Mouse (Mus musculus): ENCODE measurements around the gene Steap2. TPM values are rescaled to one million over a fixed set of nuclear protein-coding genes. Genes with fewer than 3 reads are reported as not detected.

The Steap2 gene
- 7.8 and 9.5 TPM in 2 replicates for polyA plus RNA-seq (2015; fragmentation: Nextera tagmentation; extraction: Ambion mirVana)

DNA sequence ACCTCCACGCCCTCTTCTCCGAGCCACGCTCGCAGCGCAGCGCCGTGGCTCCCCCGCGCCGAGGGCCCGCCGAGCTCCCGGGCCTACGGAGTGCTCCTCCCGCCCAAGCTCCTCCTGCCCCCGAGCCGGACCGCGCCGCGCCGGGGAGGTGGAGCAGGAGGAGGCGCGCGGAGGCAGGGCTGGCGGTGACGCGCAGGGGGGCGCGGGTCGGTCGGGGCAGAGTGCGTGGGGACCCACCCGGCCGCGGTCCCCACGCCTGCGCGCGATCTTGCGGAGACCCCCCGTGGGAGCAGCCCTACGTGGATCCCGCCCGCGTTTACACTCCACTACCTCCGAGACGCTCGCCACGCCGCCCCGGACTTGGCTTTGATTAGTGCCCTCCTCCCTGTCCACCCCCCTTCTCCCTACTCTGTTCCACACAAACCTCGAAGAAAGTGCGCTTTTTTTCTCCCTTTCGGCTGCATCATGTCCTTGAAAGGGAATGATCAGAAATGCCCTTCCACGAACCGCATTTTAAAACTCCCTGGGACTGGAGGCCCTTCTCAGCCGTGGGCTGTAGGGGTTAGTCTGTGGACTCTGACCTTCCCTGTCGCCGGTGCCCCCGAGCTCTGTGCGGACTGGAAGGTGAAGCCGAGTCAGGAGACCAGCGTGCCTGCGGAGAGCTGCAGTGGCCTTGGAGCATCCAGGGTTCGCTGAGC is at the start of gene Steap2:
TSS of gene Steap2 (minus strand) at position 623 of the 698 bp plus-strand sequence.
- 1% methylated on average over 66 of the region's 66 CpGs for WGBS
- H3K27me3 ChIP-seq (replicated peaks), result no peaks in the 10 kb centered on the region
- peak within 1 kb of the TSS; percentile 65 for H3K27ac ChIP-seq
- H3K36me3 ChIP-seq, result no peaks in the 10 kb centered on the region
- peak within 1 kb of the TSS; percentile 86 for H3K4me3 ChIP-seq (replicated peaks)
- H3K9ac ChIP-seq, result peak within 1 kb of the TSS; percentile 80
- H3K4me2 ChIP-seq (replicated peaks), result peak within 1 kb of the TSS; percentile 84
- H3K9me3 ChIP-seq, result no peaks in the 10 kb centered on the region
- ATAC-seq, result peak; percentile 96
- H3K4me1 ChIP-seq (replicated peaks), result 0 out of 2 replicates have a peak, but pooled peaks cover 2% of the 10 kb centered on the region

DNA sequence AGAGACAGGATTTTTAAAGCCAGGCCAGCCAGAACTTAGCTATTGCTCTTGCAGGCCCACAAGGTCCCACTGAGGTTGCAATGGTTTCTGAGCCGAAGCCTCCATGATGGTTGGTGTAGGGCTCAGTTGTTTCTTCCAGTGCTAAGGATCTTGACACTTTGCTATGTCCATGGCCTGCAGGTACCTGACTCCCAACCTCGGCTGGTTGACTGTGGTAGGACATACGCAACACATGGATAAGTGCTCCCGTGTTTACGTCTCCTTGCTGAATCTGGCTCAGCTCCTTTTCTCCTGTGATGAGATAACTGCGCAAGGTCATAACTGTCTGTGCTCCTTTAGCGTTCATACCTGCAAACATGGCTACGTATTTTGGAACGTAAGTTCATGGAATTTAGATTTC is 40.1 kb upstream of the Steap2 start:
- 93% methylated on average over 9 of the region's 9 CpGs for WGBS
- no peaks in the 10 kb centered on the region for H3K27me3 ChIP-seq (replicated peaks)
- no peak for ATAC-seq
- H3K36me3 ChIP-seq, result no peaks in the 10 kb centered on the region
- H3K4me1 ChIP-seq (replicated peaks), result no peaks in the 10 kb centered on the region
- H3K9ac ChIP-seq, result no peak overlapping the region
- H3K4me3 ChIP-seq (replicated peaks), result no peak overlapping the region
- no peak overlapping the region for H3K27ac ChIP-seq
- H3K9me3 ChIP-seq, result no peaks in the 10 kb centered on the region
- H3K4me2 ChIP-seq (replicated peaks), result no peak overlapping the region

- no peaks in the 10 kb centered on the region for H3K36me3 ChIP-seq
- 58% methylated on average over 2 of the region's 2 CpGs for WGBS
- no peaks in the 10 kb centered on the region for H3K4me1 ChIP-seq (replicated peaks)
- no peak overlapping the region for H3K4me3 ChIP-seq (replicated peaks)
- no peaks in the 10 kb centered on the region for H3K27me3 ChIP-seq (replicated peaks)
- H3K9me3 ChIP-seq, result no peaks in the 10 kb centered on the region
- H3K4me2 ChIP-seq (replicated peaks), result no peak overlapping the region
- ATAC-seq, result peak; percentile 87
- H3K27ac ChIP-seq, result no peak overlapping the region
- no peak overlapping the region for H3K9ac ChIP-seq
Measured at GRCm38 (mm10) chr5:5732858-5733257, 38.5 kb upstream of the Steap2 start.

DNA sequence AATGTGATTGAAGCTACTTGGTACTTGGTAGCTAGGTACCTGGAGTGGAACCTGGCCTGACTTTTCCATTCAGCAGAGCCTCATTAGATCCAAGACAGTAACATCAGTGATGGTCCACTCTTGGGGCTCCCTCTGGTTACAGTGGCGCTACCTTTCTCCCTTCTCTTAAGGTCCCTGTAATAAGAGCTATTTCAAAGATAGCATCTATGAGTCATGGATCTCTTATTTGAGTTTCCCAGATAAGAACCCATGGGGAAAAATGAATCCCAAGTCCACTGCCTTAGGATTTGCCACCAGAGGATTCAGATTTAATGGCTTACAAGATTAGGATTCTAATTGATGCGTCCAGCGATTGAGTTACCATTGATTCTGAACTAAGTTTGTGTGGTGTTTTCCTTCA is 37.8 kb upstream of the Steap2 start:
- H3K9me3 ChIP-seq, result no peaks in the 10 kb centered on the region
- no peaks in the 10 kb centered on the region for H3K27me3 ChIP-seq (replicated peaks)
- no peak overlapping the region for H3K4me2 ChIP-seq (replicated peaks)
- no peak overlapping the region for H3K9ac ChIP-seq
- no peak overlapping the region for H3K4me3 ChIP-seq (replicated peaks)
- ATAC-seq, result peak; percentile 58
- 80% methylated on average over 3 of the region's 3 CpGs for WGBS
- H3K36me3 ChIP-seq, result no peaks in the 10 kb centered on the region
- no peaks in the 10 kb centered on the region for H3K4me1 ChIP-seq (replicated peaks)
- H3K27ac ChIP-seq, result no peak overlapping the region

DNA sequence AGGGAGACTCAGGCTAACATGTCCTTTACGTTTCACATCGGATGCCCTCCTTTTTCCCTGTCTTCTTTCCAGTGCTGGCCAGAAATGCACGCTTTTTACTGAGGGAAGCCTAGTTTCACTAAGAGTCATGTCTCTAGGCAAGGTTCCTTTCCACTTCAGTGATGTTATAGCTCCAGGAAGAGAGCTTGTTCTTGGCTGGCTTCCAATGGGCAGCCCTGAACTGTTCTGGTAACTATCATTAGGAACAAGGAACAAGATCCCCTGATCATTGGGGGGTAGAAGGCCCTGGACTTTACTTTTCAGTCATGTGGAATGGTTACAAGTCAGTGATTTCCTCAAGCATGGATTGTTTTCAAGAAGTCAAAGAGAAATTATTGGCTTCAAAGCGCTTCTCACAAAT is 35.5 kb upstream of the Steap2 start:
- Histone ChIP-seq H3K4me1 (replicated peaks) (no peaks in the 10 kb centered on the region), H3K27ac (no peak overlapping the region), H3K4me3 (replicated peaks) (no peak overlapping the region), H3K27me3 (replicated peaks) (no peaks in the 10 kb centered on the region), H3K9me3 (no peaks in the 10 kb centered on the region), H3K36me3 (no peaks in the 10 kb centered on the region), H3K4me2 (replicated peaks) (no peak overlapping the region), H3K9ac (no peak overlapping the region)
- ATAC-seq, result no peak
- WGBS, result 84% methylated on average over 4 of the region's 4 CpGs

GRCm38 (mm10) chr5:5722217-5722616 is 27.8 kb upstream of the Steap2 start:
- no peak overlapping the region for H3K9ac ChIP-seq
- no peaks in the 10 kb centered on the region for H3K4me1 ChIP-seq (replicated peaks)
- H3K4me2 ChIP-seq (replicated peaks), result no peak overlapping the region
- no peaks in the 10 kb centered on the region for H3K9me3 ChIP-seq
- H3K27me3 ChIP-seq (replicated peaks), result no peaks in the 10 kb centered on the region
- H3K27ac ChIP-seq, result no peak overlapping the region
- no peak overlapping the region for H3K4me3 ChIP-seq (replicated peaks)
- peak; percentile 77 for ATAC-seq
- no peaks in the 10 kb centered on the region for H3K36me3 ChIP-seq
- WGBS, result 62% methylated on average over 7 of the region's 7 CpGs

DNA sequence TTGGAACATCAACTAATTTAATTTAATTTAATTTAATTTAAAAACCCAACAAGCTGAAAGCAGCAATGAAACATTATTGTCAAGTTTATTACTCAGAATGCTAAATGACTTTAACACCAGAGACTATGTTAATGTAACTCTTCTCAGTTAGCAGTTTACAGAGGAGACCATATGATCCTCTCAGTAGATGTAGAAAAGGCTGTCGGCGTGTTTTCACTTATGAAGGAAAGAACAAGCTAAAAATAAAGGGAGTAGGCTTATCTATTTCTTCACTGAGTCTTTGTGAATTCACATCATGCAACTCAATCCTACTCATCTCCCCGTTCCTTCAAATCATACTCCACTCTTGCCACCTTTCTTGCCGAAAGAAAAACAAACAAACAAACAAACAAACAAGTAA is 16.7 kb upstream of the Steap2 start:
- ATAC-seq, result no peak
- no peaks in the 10 kb centered on the region for H3K9me3 ChIP-seq
- no peak overlapping the region for H3K4me2 ChIP-seq (replicated peaks)
- no peak overlapping the region for H3K27ac ChIP-seq
- no peaks in the 10 kb centered on the region for H3K36me3 ChIP-seq
- WGBS, result 69% methylated on average over 4 of the region's 4 CpGs
- H3K9ac ChIP-seq, result no peak overlapping the region
- H3K27me3 ChIP-seq (replicated peaks), result no peaks in the 10 kb centered on the region
- no peak overlapping the region for H3K4me3 ChIP-seq (replicated peaks)
- 0 out of 2 replicates have a peak, but pooled peaks cover 5% of the 10 kb centered on the region for H3K4me1 ChIP-seq (replicated peaks)

DNA sequence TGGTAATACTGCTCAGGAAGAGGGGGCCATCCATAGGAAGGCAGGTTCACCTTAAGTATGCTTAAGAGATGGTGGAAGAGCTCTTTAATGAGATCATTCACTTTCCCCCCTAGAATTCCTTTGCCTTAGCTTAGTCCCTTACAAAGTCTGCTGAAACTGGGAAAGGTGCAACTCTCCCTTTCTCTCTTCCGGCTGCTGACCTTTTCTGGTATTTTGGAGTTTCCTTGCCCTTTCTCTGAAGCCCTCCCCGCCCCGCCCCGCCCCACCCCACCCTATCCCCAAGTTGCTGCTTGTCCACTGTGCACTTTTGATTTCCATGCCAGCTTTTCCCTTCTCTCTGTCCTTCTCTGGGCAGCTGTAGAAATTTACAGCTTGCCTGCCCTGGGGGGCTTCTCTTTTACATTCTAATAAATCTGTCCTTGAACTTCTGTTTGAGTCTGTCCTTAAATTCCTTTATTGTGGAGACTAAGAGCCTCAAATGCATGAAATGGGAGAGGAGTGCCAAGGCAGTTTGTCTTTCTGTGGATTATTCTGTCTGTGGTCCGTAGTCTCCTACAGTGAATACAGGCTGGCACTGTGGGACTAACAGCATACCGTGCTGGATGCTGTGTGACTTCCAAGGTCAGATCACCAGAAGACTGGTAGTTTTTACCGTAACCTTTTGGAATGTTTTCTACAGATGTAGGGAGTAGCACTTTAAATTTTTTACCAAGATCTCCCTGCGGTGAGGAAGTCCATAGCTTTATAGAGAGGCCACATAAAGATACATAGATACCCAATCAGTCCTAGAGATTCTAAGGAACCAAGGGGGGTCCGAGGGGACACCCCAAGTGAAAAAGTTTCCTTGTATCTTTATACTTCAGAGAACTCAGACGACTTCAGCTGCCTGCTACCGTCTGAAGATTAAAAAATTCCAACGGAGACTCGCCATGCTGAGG is 13.2 kb upstream of the Steap2 start:
- H3K27me3 ChIP-seq (replicated peaks), result no peaks in the 10 kb centered on the region
- peak overlapping the region; percentile 39 for H3K4me2 ChIP-seq (replicated peaks)
- no peaks in the 10 kb centered on the region for H3K9me3 ChIP-seq
- no peak overlapping the region for H3K27ac ChIP-seq
- WGBS, result 39% methylated on average over 13 of the region's 13 CpGs
- 0 out of 2 replicates have a peak, but pooled peaks cover 5% of the 10 kb centered on the region for H3K4me1 ChIP-seq (replicated peaks)
- H3K4me3 ChIP-seq (replicated peaks), result no peak overlapping the region
- no peak overlapping the region for H3K9ac ChIP-seq
- peak; percentile 63 for ATAC-seq
- no peaks in the 10 kb centered on the region for H3K36me3 ChIP-seq

DNA sequence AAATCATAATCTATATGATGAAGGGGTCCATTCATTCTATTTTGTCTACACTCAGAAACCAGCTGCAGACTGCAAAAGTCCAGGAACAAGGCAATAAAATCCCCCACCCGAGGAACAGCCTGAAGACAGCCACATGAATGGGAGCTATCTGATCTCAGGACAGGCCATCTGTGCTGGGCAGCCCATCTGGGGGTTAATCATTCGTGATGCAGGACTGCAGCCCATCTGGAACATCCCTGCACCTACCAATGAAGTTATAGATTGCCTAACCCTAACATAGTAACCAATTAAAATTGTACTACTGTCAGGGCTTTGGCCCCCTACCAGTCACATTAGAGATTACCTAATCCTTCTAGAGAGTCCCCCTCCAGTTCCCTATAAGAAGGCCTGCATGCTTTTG is 10.6 kb upstream of the Steap2 start:
- WGBS, result 28% methylated on average over 2 of the region's 2 CpGs
- no peak overlapping the region for H3K9ac ChIP-seq
- 0 out of 2 replicates have a peak, but pooled peaks cover 5% of the 10 kb centered on the region for H3K4me1 ChIP-seq (replicated peaks)
- no peak overlapping the region for H3K4me3 ChIP-seq (replicated peaks)
- H3K27me3 ChIP-seq (replicated peaks), result no peaks in the 10 kb centered on the region
- H3K9me3 ChIP-seq, result no peaks in the 10 kb centered on the region
- no peak overlapping the region for H3K27ac ChIP-seq
- H3K4me2 ChIP-seq (replicated peaks), result no peak overlapping the region
- ATAC-seq, result no peak
- H3K36me3 ChIP-seq, result no peaks in the 10 kb centered on the region

DNA sequence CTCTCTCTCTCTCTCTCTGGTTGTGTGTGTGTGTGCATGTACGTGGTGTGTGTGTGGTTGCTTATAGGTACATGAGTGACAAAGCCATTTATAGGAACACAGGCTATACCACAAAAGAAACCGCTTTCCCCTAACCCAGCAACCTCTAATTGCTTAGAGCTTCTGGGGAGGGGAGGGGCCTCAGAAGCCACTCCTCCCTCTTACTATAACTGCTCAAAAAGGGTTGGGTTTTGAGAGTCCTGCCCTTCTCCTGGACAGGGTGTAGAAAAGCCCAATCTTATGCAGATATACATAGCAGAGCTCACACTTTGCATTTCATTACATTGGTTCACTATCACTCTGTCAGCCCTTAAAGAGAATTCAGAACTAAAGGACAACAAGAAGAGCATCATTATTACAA is 6.0 kb upstream of the Steap2 start:
- H3K4me1 ChIP-seq (replicated peaks), result no peaks in the 10 kb centered on the region
- no peaks in the 10 kb centered on the region for H3K36me3 ChIP-seq
- 80% methylated on average over 2 of the region's 2 CpGs for WGBS
- no peaks in the 10 kb centered on the region for H3K27me3 ChIP-seq (replicated peaks)
- no peak for ATAC-seq
- H3K4me3 ChIP-seq (replicated peaks), result no peak overlapping the region
- H3K9ac ChIP-seq, result no peak overlapping the region
- H3K9me3 ChIP-seq, result no peaks in the 10 kb centered on the region
- no peak overlapping the region for H3K4me2 ChIP-seq (replicated peaks)
- H3K27ac ChIP-seq, result no peak overlapping the region

- Histone ChIP-seq H3K27me3 (replicated peaks) (no peaks in the 10 kb centered on the region), H3K27ac (no peak overlapping the region), H3K4me1 (replicated peaks) (no peaks in the 10 kb centered on the region), H3K4me2 (replicated peaks) (no peak overlapping the region), H3K4me3 (replicated peaks) (no peak overlapping the region), H3K9ac (no peak overlapping the region), H3K36me3 (no peaks in the 10 kb centered on the region), H3K9me3 (no peaks in the 10 kb centered on the region)
- WGBS, result 54% methylated on average over 3 of the region's 3 CpGs
- ATAC-seq, result no peak
Measured at GRCm38 (mm10) chr5:5698830-5699229, 4.5 kb upstream of the Steap2 start.

GRCm38 (mm10) chr5:5695401-5695942 is 1.1 kb upstream of the Steap2 start:
- Histone ChIP-seq H3K9me3 (no peaks in the 10 kb centered on the region), H3K9ac (no peak overlapping the region), H3K27me3 (replicated peaks) (no peaks in the 10 kb centered on the region), H3K4me2 (replicated peaks) (no peak overlapping the region), H3K4me3 (replicated peaks) (no peak overlapping the region), H3K36me3 (no peaks in the 10 kb centered on the region), H3K27ac (no peak overlapping the region), H3K4me1 (replicated peaks) (0 out of 2 replicates have a peak, but pooled peaks cover 2% of the 10 kb centered on the region)
- WGBS, result 89% methylated on average over 5 of the region's 5 CpGs
- no peak for ATAC-seq

Data from intestine, embryonic 15.5 days (tissue).